ENCODE assay signal across 8 mouse cellular contexts in the genomic region with DNA sequence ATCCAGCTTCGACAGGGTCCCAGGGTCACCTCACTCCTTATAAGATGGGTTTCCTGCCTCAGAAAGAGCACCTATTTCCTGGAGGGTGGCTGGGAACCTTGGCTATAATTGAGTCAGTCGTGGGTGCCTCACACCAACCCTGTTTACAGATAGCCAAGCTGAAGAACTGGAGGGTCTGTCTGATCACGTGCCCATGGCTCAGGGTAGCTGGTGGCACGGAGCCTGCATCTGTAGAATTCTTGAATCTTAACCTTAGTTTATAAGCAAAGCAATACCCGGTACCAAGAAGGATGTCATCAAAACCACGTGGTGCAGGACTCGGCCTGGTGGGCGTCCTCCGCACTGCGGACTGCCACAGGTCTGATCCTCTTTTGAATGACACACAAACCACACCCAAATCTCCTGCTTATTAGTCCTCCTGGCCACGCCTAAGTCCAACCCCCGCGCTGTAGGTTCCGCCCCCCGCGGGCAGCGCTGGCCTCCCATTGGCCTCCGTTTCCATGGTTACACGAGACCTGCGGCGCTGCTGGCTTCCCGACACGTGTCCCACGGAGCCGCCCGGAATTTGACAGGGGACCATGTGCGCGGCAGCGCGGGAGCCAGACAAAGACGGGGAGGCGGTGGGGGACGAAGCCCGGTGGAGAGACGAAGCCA. TPM values are rescaled to one million over a fixed set of nuclear protein-coding genes. Genes with fewer than 3 reads are reported as not detected.
DNase-seq lines count a peak whose midpoint lies in the region; ATAC-seq and TF ChIP-seq lines count a peak whose summit lies in the region.

No protein-coding gene starts in this region.

- H3K36me3 ChIP-seq in hindbrain, embryonic 13.5 days = no peaks in the 10 kb centered on the region
- H3K36me3 ChIP-seq in lung, postnatal 0 days (ENCODE audit: insufficient read depth, low read length) = no peaks in the 10 kb centered on the region
- H3K36me3 ChIP-seq in thymus, adult 2 months (ENCODE audit: control insufficient read depth, insufficient read depth, low read length) = no peaks in the 10 kb centered on the region

- H3K27ac ChIP-seq in hindbrain, embryonic 13.5 days = peak overlapping the region; percentile 84
- H3K27ac ChIP-seq in lung, postnatal 0 days (ENCODE audit: low read length) = no peak overlapping the region
- no peak overlapping the region for H3K27ac ChIP-seq in thymus, adult 2 months (ENCODE audit: control insufficient read depth, insufficient read depth, low read length)

- no peaks in the 10 kb centered on the region for H3K27me3 ChIP-seq in hindbrain, embryonic 13.5 days
- H3K27me3 ChIP-seq in lung, postnatal 0 days (replicated peaks; ENCODE audit: insufficient read depth, low read length) = no peaks in the 10 kb centered on the region
- H3K27me3 ChIP-seq in thymus, adult 2 months (ENCODE audit: control insufficient read depth, insufficient read depth, low read length) = no peaks in the 10 kb centered on the region

- peak overlapping the region; percentile 24 for H3K4me3 ChIP-seq in hindbrain, embryonic 13.5 days
- H3K4me3 ChIP-seq in lung, postnatal 0 days (ENCODE audit: low read depth, low read length) = no peak overlapping the region
- peak overlapping the region; percentile 14 for H3K4me3 ChIP-seq in thymus, adult 2 months (ENCODE audit: control insufficient read depth, insufficient read depth, low read length)

- H3K9me3 ChIP-seq in hindbrain, embryonic 13.5 days = no peaks in the 10 kb centered on the region
- H3K9me3 ChIP-seq in lung, postnatal 0 days (ENCODE audit: low read length) = no peaks in the 10 kb centered on the region

- no peak for TF ChIP-seq POLR2A in thymus, adult 2 months (IDR thresholded peaks at IDR 0.05; ENCODE audit: control insufficient read depth, extremely low read depth, insufficient read depth, low read length, poor library complexity)

- peaks cover 58% of the 10 kb centered on the region for H3K4me1 ChIP-seq in hindbrain, embryonic 13.5 days (replicated peaks)
- H3K4me1 ChIP-seq in lung, postnatal 0 days (ENCODE audit: insufficient read depth, low read depth, low read length) = peaks cover 10% of the 10 kb centered on the region; the same call in 1 of the 2 replicates
- H3K4me1 ChIP-seq in thymus, adult 2 months (replicated peaks; ENCODE audit: control insufficient read depth, insufficient read depth, low read length) = peaks cover 42% of the 10 kb centered on the region

- no peak for TF ChIP-seq EP300 in lung, postnatal 0 days (IDR thresholded peaks at IDR 0.05)

- peak; percentile 66 for DNase-seq in T-cell, adult 2 months (ENCODE audit: low spot score)
- DNase-seq in cerebellum, postnatal 25 days = peak; percentile 86 to 90
- DNase-seq in frontal cortex, postnatal 25 days (ENCODE audit: low spot score in 2 of 2) = peak; percentile 73 to 80
- peak; percentile 91 to 94 for DNase-seq in layer of hippocampus, postnatal 14 days (ENCODE audit: low spot score in 2 of 2)
- peak; percentile 97 for DNase-seq in lung, postnatal 0 days (ENCODE audit: low spot score)
- DNase-seq in ovary, postnatal 10 days (ENCODE audit: low spot score) = peak; percentile 48
- peak; percentile 49 for DNase-seq in thymus, adult 2 months

- 3% methylated on average over 35 of the region's 35 CpGs for WGBS in hindbrain, embryonic 13.5 days
- WGBS in lung, postnatal 0 days = 2% methylated on average over 33 of the region's 35 CpGs
- 4% methylated on average over 35 of the region's 35 CpGs for WGBS in thymus, adult 2 months

- ATAC-seq in hindbrain, embryonic 13.5 days (ENCODE audit: low FRiP score) = peak; percentile 90
- ATAC-seq in lung, postnatal 0 days = peak; percentile 91

- peak overlapping the region; percentile 44 for H3K4me2 ChIP-seq in hindbrain, embryonic 13.5 days
- peak overlapping the region; percentile 44 for H3K4me2 ChIP-seq in lung, postnatal 0 days (replicated peaks; ENCODE audit: low read depth, low read length)

- no peak; the same call in 1 of the 2 replicates for TF ChIP-seq CTCF in lung, postnatal 0 days (IDR thresholded peaks at IDR 0.05)
- TF ChIP-seq CTCF in thymus, adult 2 months (IDR thresholded peaks at IDR 0.05; ENCODE audit: borderline replicate concordance, control insufficient read depth, extremely low read depth, insufficient read depth, low read length, poor library complexity) = 0 out of 2 replicates have a peak, but pooled peaks have one; percentile 24

- peak overlapping the region; percentile 55; the same call in 1 of the 2 replicates for H3K9ac ChIP-seq in hindbrain, embryonic 13.5 days
- no peak overlapping the region for H3K9ac ChIP-seq in lung, postnatal 0 days (replicated peaks; ENCODE audit: low read depth)

RNA-seq across cellular contexts. Expression of a gene that starts 49.9 kb away (rescaled TPM):
- polyA plus RNA-seq in hindbrain, embryonic 13.5 days (2015; fragmentation: Nextera tagmentation; extraction: Ambion mirVana) = 0.77 and 0.83 TPM in 2 replicates
- 1 to 10 TPM; 7.5 to 9.3 TPM for total RNA-seq in layer of hippocampus, postnatal 14 days (2021)
- 1.9 and 2.3 TPM in 2 replicates for polyA plus RNA-seq in lung, postnatal 0 days (2015; fragmentation: Nextera tagmentation; extraction: Ambion mirVana)
- 1.7 and 2.9 TPM in 2 replicates for polyA plus RNA-seq in thymus, adult 2 months (2012; rRNA removed)
